Mouse (Mus musculus) thymus, adult 2 months (tissue): Measurements from ENCODE around the gene Ucp3.

Experiments
- CTCF ChIP-seq: fragments of 200-500 bp; IDR thresholded peaks from 2 replicates; pipeline ENCODE4 v1.5.1; 2012; ENCODE audit warnings: mild to moderate bottlenecking, control low read depth, low read length, moderate library complexity, borderline replicate concordance; ENCODE audit not compliant: control insufficient read depth, poor library complexity, insufficient read depth; ENCODE audit errors: extremely low read depth
- POLR2A ChIP-seq: fragments of 200-500 bp; IDR thresholded peaks from 2 replicates; pipeline ENCODE4 v1.6.1; 2012; ENCODE audit warnings: mild to moderate bottlenecking, low read length, control low read depth, moderate library complexity; ENCODE audit not compliant: control insufficient read depth, poor library complexity, insufficient read depth; ENCODE audit errors: extremely low read depth

- TF ChIP-seq CTCF (no peak), POLR2A (no peak)
Observed at GRCm38 (mm10) chr7:100465656-100466309, 7.0 kb upstream of the Ucp3 start.
